ENCODE assay signal across 8 mouse cellular contexts in genomic region chr11:118584826-118585225, GRCm38 (mm10).
DNase-seq lines count a peak whose midpoint lies in the region.

No protein-coding gene starts in this region.

- DNase-seq in layer of hippocampus, postnatal 10 days (ENCODE audit: low spot score in 2 of 2) = peak; percentile 62
- DNase-seq in layer of hippocampus, adult 9-11 months = no peak
- peak; percentile 8 for DNase-seq in T-cell, adult 2 months (ENCODE audit: low spot score)
- peak; percentile 16 for DNase-seq in fibroblast of lung, adult 2 months (ENCODE audit: low read depth)
- peak; percentile 81 to 93 for DNase-seq in kidney, postnatal 36 days
- DNase-seq in natural killer cell, adult 2 months (ENCODE audit: low spot score in 2 of 2) = peak; percentile 7 to 34
- DNase-seq in urinary bladder, postnatal 25 days (ENCODE audit: low spot score) = peak; percentile 78
- DNase-seq in left cerebral cortex, postnatal 25 days (ENCODE audit: low spot score in 2 of 2) = no peak

- intact Hi-C loops in left cerebral cortex, postnatal 25 days (cut with DNase I) = no loop called here

Comparison
In these comparisons a context has a peak if more than half of its experiments do, and no peak if none do; other contexts are left out.
1. DNase-seq: peak in layer of hippocampus, postnatal 10 days (2 of 2), T-cell, adult 2 months (single experiment), fibroblast of lung, adult 2 months (single experiment), kidney, postnatal 36 days (2 of 2), natural killer cell, adult 2 months (2 of 2) and urinary bladder, postnatal 25 days (single experiment); none in layer of hippocampus, adult 9-11 months (single experiment) and left cerebral cortex, postnatal 25 days (0 of 2).